Mouse (Mus musculus): ENCODE measurements around the gene Cnnm4. TPM values are rescaled to one million over a fixed set of nuclear protein-coding genes. Genes with fewer than 3 reads are reported as not detected.

Cnnm4 gene
- total and polyA plus RNA-seq, 3 experiments = 7.8 to 8.5 TPM; not detected in 1

DNA sequence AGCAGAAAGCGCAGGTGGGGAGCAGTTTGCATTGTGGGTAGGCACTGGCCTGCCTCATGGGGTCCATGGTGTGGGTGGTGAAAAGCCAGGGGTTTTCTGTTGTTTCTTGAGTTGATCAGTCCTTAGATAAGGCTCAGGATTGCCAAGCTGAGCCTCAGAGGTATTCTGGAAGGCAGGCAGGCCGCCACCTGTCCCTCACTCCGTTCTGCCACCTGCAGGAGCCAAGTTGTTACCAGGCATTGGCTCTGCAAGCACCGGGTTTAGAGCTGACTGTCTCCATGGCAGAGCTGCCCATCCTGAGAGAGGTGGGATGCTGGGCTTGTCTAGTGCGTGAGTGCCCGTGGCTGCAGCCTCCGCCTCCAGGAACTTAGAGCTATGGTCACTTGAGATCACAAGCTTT is 50.8 kb downstream of the Cnnm4 start:
- Histone ChIP-seq H3K4me3 (ENCODE audit: control insufficient read depth in 1 of 2, insufficient read depth in 1 of 2, low read depth in 2 of 2, low read length in 2 of 2) (no peak overlapping the region), H3K4me1 (ENCODE audit: control insufficient read depth in 1 of 2, insufficient read depth in 2 of 2, low read length in 2 of 2) (no peaks in the 10 kb centered on the region), H3K79me2 (ENCODE audit: control insufficient read depth, insufficient read depth, low read length, poor library complexity) (no peaks in the 10 kb centered on the region), H3K9ac (ENCODE audit: control insufficient read depth, low read depth, low read length, poor library complexity, severe bottlenecking) (no peak overlapping the region), H3K9me3 (replicated peaks; ENCODE audit: insufficient read depth, low read length) (no peaks in the 10 kb centered on the region), H3K36me3 (ENCODE audit: control insufficient read depth in 1 of 2, insufficient read depth in 2 of 2, low read length in 2 of 2) (no peaks in the 10 kb centered on the region), H3K27ac (ENCODE audit: control insufficient read depth, low read depth, low read length) (no peak overlapping the region), H3K27me3 (ENCODE audit: control insufficient read depth in 1 of 2, insufficient read depth in 2 of 2, low read length in 2 of 2) (no peaks in the 10 kb centered on the region)
- TF ChIP-seq MXI1 (IDR thresholded peaks at IDR 0.05; ENCODE audit: low read depth, low read length) (no peak), SMC3 (IDR thresholded peaks at IDR 0.05; ENCODE audit: low read depth, low read length) (no peak), MEF2A (IDR thresholded peaks at IDR 0.05; ENCODE audit: extremely low read depth, insufficient replicate concordance, low read depth, low read length, poor library complexity, severe bottlenecking) (no peak), BHLHE40 (IDR thresholded peaks at IDR 0.05; ENCODE audit: borderline replicate concordance, low read depth, low read length) (no peak), CHD1 (IDR thresholded peaks at IDR 0.05; ENCODE audit: low read depth, low read length) (no peak), HCFC1 (IDR thresholded peaks at IDR 0.05; ENCODE audit: low read depth, low read length) (no peak), ZC3H11A (IDR thresholded peaks at IDR 0.05; ENCODE audit: low read depth, low read length) (no peak), MAFK (IDR thresholded peaks at IDR 0.05; ENCODE audit: borderline replicate concordance, low read depth, low read length) (no peak), USF2 (IDR thresholded peaks at IDR 0.05; ENCODE audit: borderline replicate concordance in 1 of 2, insufficient read depth in 1 of 2, low read depth in 1 of 2, low read length in 2 of 2) (no peak), SIN3A (IDR thresholded peaks at IDR 0.05; ENCODE audit: low read length) (no peak), MAZ (IDR thresholded peaks at IDR 0.05; ENCODE audit: low read depth, low read length) (no peak), MYC (IDR thresholded peaks at IDR 0.05; ENCODE audit: low read depth, low read length) (no peak), NELFE (IDR thresholded peaks at IDR 0.05; ENCODE audit: low read depth, low read length) (no peak), TAL1 (IDR thresholded peaks at IDR 0.05; ENCODE audit: low read length) (no peak), CTCF (IDR thresholded peaks at IDR 0.05 in 2 of 3, conservative IDR thresholded peaks at IDR 0.05 in 1 of 3; ENCODE audit: control insufficient read depth in 1 of 3, insufficient read depth in 1 of 3, low read depth in 2 of 3, low read length in 3 of 3, poor library complexity in 1 of 3, severe bottlenecking in 1 of 3) (no peak), POLR2AphosphoS2 (IDR thresholded peaks at IDR 0.05; ENCODE audit: low read length) (no peak), UBTF (IDR thresholded peaks at IDR 0.05; ENCODE audit: borderline replicate concordance, insufficient read depth, low read depth, low read length) (no peak)
- no peak for DNase-seq (ENCODE audit: low read depth, low spot score)

DNA sequence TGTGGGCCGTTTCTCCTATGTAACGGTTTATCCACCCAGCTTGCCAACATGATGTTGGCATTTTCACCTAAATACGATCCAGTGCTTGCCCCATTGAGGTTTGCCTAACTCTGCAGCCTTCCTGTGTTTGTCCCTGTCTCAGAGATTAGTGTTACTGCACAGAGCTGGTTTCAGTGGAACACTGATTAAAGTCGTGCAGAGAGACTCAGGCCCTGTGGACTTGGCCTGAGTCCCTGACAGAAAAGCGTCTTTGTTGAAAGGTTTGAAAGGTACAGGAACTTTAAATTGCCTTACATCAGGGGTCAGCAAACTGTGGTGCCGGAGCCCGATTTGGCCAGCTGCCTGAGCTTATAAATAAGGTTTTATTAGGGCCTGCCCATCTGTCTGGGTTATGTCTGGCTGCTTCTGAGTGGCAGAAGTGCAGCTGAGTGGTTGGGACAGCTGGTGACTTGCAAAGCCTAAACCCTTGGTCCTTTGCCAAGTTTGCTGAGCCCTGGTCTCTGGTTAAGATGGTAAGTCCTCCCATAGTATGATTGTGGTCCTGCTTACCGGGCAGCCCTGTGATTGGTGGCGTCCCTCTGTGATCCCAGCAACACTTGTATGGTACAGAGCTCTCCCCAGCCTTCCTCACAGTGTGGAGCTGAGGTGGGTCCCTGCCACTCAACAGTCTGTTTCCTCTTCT is 52.1 kb downstream of the Cnnm4 start:
- no peak for DNase-seq (ENCODE audit: low read depth, low spot score)
- H3K9ac ChIP-seq (ENCODE audit: control insufficient read depth, low read depth, low read length, poor library complexity, severe bottlenecking) = no peak overlapping the region
- H3K4me3 ChIP-seq (ENCODE audit: control insufficient read depth in 1 of 2, insufficient read depth in 1 of 2, low read depth in 2 of 2, low read length in 2 of 2) = no peak overlapping the region
- peaks cover 0 to 3% of the 10 kb centered on the region in 2 experiments; a peak in 2 of 4 replicates for H3K36me3 ChIP-seq (ENCODE audit: control insufficient read depth in 1 of 2, insufficient read depth in 2 of 2, low read length in 2 of 2)
- TF ChIP-seq ZNF384 (IDR thresholded peaks at IDR 0.05; ENCODE audit: low read depth, low read length) (no peak), ZMIZ1 (IDR thresholded peaks at IDR 0.05; ENCODE audit: low read depth, low read length) (no peak), MAZ (IDR thresholded peaks at IDR 0.05; ENCODE audit: low read depth, low read length) (no peak), MXI1 (IDR thresholded peaks at IDR 0.05; ENCODE audit: low read depth, low read length) (no peak), SMC3 (IDR thresholded peaks at IDR 0.05; ENCODE audit: low read depth, low read length) (no peak), CHD1 (IDR thresholded peaks at IDR 0.05; ENCODE audit: low read depth, low read length) (no peak), ELF1 (IDR thresholded peaks at IDR 0.05; ENCODE audit: low read depth, low read length) (no peak), HCFC1 (IDR thresholded peaks at IDR 0.05; ENCODE audit: low read depth, low read length) (no peak), KAT2A (conservative IDR thresholded peaks at IDR 0.05; ENCODE audit: low read depth, low read length) (no peak), TCF12 (IDR thresholded peaks at IDR 0.05; ENCODE audit: low read depth, low read length) (no peak), ZKSCAN1 (IDR thresholded peaks at IDR 0.05; ENCODE audit: low read depth, low read length) (no peak), ZC3H11A (IDR thresholded peaks at IDR 0.05; ENCODE audit: low read depth, low read length) (no peak), GABPA (IDR thresholded peaks at IDR 0.05; ENCODE audit: low read depth, low read length) (no peak), CTCF (IDR thresholded peaks at IDR 0.05 in 2 of 3, conservative IDR thresholded peaks at IDR 0.05 in 1 of 3; ENCODE audit: control insufficient read depth in 1 of 3, insufficient read depth in 1 of 3, low read depth in 2 of 3, low read length in 3 of 3, poor library complexity in 1 of 3, severe bottlenecking in 1 of 3) (no peak)
- no peak overlapping the region for H3K27ac ChIP-seq (ENCODE audit: control insufficient read depth, low read depth, low read length)
- H3K79me2 ChIP-seq (ENCODE audit: control insufficient read depth, insufficient read depth, low read length, poor library complexity) = no peaks in the 10 kb centered on the region
- H3K27me3 ChIP-seq (ENCODE audit: control insufficient read depth in 1 of 2, insufficient read depth in 2 of 2, low read length in 2 of 2) = no peaks in the 10 kb centered on the region
- H3K4me1 ChIP-seq (ENCODE audit: control insufficient read depth in 1 of 2, insufficient read depth in 2 of 2, low read length in 2 of 2) = peaks cover 0 to under 1% of the 10 kb centered on the region in 2 experiments; a peak in 1 of 4 replicates
- no peaks in the 10 kb centered on the region for H3K9me3 ChIP-seq (replicated peaks; ENCODE audit: insufficient read depth, low read length)
